Mouse (Mus musculus) olfactory bulb, adult 2 months (tissue): ENCODE results near the gene Pdcd11. TPM values are rescaled to one million over a fixed set of nuclear protein-coding genes. Genes with fewer than 3 reads are reported as not detected.

Experiments used
- H3K27ac ChIP-seq: fragments of 200-500 bp; 2 replicates; pipeline ENCODE4 v1.5.1; 2012; ENCODE audit warnings: low read depth, low read length; ENCODE audit not compliant: insufficient read depth
- H3K4me1 ChIP-seq: fragments of 200-500 bp; 2 replicates; pipeline ENCODE4 v1.6.1; 2012; ENCODE audit warnings: low read length; ENCODE audit not compliant: control insufficient read depth, insufficient read depth
- H3K4me3 ChIP-seq: fragments of 200-500 bp; 2 replicates; pipeline ENCODE4 v1.5.1; 2012; ENCODE audit warnings: mild to moderate bottlenecking, low read depth, low read length, moderate library complexity; ENCODE audit not compliant: insufficient read depth
- CTCF ChIP-seq: fragments of 200-500 bp; IDR thresholded peaks from 2 replicates; pipeline ENCODE4 v1.5.1; 2012; ENCODE audit warnings: low read depth, mild to moderate bottlenecking, low read length, moderate library complexity; ENCODE audit not compliant: insufficient read depth
- POLR2A ChIP-seq: fragments of 200-500 bp; IDR thresholded peaks from 2 replicates; pipeline ENCODE4 v1.6.1; 2012; ENCODE audit warnings: mild to moderate bottlenecking, low read depth, low read length, moderate library complexity; ENCODE audit not compliant: insufficient read depth
- WGBS: fragments of 180-500 bp; shearing (Covaris S2); methylation state at CpG from one replicate; pipeline ENCODE4 v1.1.7; 2018; 5-methylcytosine and 5-hydroxymethylcytosine counted together
- polyA plus RNA-seq: library from polyadenylated mRNA; stranded (reverse); fragments of >200 nt; gene quantifications from 2 replicates; pipeline ENCODE4 v1.2.4, GENCODE M21; 2012; ENCODE audit warnings: low replicate concordance; ENCODE audit not compliant: missing spikeins, insufficient read depth, insufficient read length

Pdcd11 gene
- not detected in 2 replicates for polyA plus RNA-seq

DNA sequence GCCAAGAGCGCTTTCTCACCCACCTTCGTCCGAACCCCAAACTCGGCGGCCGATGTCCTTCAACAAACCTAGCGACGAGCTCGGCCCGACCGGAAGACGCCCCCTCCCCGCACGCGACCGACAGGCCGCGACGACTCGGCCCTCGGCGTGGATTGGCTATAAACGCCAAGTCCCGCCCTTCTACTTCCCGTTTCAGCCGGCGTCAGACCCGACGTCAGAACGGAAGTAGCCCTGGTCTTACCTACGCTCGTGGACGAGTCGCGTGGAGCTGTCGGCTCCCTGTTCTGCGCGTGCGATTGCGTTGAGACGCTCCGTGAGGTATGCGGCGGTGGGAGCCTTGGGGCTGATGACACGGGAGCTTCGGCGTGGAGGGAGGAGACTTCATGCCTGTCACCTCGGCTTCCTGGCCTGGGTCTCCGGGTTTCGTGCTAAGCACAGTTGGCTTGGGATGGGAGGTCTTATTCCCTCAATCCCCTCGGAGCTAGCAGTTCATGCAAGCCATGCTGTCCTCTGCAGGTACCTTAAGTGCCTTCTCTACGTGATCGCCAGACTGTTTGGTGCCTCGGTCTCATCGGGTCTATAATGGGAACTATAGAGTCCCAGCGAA is at the start of gene Pdcd11, which contains the start of gene Usmg5:
Pdcd11 (plus strand) TSS at position 219 of the 607 bp plus-strand sequence.
Usmg5 (minus strand) TSS at position 98 of the 607 bp plus-strand sequence.
- H3K27ac ChIP-seq = peak within 1 kb of the TSS; percentile 92

DNA sequence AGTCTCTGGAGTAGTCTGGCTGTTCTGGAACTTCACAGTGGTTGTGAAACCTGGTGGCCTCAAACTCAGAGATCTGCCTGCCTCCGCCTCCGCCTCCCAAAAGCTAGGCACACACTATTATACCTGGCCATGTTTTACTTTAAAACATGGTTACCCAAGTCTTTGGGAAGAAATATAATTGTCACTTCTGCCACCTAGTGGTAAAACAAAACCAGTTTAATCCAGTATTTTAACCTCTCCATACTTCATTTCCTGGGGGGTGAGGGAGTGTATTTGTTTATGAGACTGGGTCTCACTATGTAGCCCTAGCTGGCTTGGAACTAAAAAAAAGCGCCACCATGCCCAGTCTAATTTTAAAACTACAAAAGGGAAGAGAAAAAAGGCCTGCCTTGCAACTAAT is 47.0 kb upstream of the Pdcd11 start:
- no peak for TF ChIP-seq CTCF
- no peak for TF ChIP-seq POLR2A
- Histone ChIP-seq H3K27ac (no peak overlapping the region), H3K4me1 (0 out of 2 replicates have a peak, but pooled peaks cover 2% of the 10 kb centered on the region), H3K4me3 (no peak overlapping the region)
- 78% methylated on average over 3 of the region's 3 CpGs for WGBS

More for the DNA sequence above, at the start of gene Pdcd11, which contains the start of gene Usmg5:
- peak within 1 kb of the TSS; percentile 70 for H3K4me3 ChIP-seq
- under 1% methylated on average over 56 of the region's 56 CpGs for WGBS
- TF ChIP-seq POLR2A = peak; percentile 69
- TF ChIP-seq CTCF = no peak
- H3K4me1 ChIP-seq = peaks cover 2% of the 10 kb centered on the region; the same call in 1 of the 2 replicates

DNA sequence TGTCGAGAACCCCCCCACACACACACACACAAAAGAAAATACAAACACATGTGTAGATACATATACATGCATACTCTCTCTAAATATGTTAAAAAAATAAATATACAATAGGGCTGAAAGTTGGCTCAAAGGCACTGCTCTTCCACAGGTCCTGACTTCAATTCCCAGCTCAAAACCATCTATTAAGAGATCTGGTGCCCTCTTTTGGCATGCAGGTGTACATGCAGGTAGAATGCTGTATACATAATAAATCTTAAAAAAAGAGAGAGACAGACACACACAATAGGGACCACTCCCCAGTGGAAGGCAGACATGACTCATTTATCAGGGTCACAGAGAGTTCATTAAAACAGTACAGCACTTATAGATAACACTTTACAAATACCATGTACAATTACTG is 44.2 kb upstream of the Pdcd11 start:
- TF ChIP-seq CTCF (no peak), POLR2A (no peak)
- no peak overlapping the region for H3K4me3 ChIP-seq
- WGBS = 80% methylated on average over 1 of the region's 1 CpGs
- peaks cover 6% of the 10 kb centered on the region for H3K4me1 ChIP-seq
- no peak overlapping the region for H3K27ac ChIP-seq

DNA sequence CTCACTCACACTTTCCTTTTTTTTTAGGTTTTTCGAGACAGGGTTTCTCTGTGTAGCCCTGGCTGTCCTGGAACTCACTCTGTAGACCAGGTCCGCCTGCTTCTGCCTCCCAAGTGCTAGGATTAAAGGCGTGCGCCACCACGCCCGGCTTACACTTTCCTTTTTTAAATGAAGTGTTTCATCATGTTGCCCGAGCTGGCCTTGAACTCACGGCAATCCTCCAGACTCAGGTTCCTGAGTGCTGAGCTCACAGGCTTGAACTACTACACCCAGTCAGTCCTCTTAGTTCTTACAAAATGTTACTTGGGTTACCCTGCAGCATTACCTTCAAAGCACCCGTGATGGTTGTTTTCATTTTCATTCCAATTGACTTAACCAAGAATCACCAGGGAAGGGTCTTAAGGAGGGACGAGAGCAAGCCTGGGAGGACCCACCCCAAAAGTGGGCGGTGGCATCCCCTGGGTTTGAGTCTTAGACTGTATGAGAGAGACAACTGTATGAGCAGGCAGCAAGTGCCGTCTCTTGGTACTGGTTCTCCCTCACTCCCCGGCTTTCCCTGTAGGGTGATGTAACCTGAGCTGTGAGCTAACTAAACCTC is 43.2 kb upstream of the Pdcd11 start:
- no peak overlapping the region for H3K4me3 ChIP-seq
- 91% methylated on average over 13 of the region's 13 CpGs for WGBS
- TF ChIP-seq CTCF (no peak), POLR2A (no peak)
- no peak overlapping the region for H3K27ac ChIP-seq
- peaks cover 6% of the 10 kb centered on the region for H3K4me1 ChIP-seq

DNA sequence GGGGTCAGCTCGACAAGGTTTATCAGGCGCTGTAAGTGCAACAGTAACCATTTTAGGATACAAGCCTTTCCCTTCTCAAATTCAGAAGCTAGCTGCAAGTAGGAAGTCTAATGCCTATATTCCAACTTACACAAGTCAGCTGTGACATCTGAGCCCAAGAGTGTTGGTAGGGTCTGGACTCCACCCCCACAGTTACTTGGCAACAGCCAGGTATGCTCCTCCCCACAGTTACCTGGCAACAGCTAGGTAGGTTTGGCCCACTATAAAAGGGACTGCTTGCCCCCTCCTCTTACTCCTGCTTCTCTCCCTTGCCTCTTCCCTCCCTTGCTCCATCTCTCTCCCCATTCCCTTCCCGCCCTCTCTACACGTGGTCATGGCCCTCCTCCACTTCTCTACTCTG is 41.5 kb upstream of the Pdcd11 start:
- WGBS = 61% methylated on average over 4 of the region's 4 CpGs
- no peak overlapping the region for H3K4me3 ChIP-seq
- peaks cover 6% of the 10 kb centered on the region for H3K4me1 ChIP-seq
- TF ChIP-seq CTCF (no peak), POLR2A (no peak)
- H3K27ac ChIP-seq = no peak overlapping the region

DNA sequence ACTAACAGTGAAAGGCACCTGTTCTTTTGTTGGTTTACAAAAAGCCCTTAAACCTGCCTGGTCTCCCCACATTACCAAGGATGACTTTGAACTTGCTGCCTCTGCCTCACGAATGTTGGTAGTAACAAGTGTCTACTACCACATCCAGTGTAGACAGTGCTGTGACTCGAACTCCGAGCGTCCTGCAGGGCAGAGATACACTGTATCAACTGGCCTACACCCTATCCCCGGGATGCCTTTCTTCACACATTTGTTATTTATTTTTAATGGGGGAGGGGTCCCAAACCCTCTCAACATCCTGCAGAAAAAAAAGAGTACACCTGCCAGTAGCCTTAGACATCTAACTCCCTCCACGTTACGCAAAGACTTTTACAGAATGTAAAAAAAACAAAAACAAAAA is 40.7 kb upstream of the Pdcd11 start:
- Histone ChIP-seq H3K27ac (no peak overlapping the region), H3K4me1 (peaks cover 6% of the 10 kb centered on the region)

DNA sequence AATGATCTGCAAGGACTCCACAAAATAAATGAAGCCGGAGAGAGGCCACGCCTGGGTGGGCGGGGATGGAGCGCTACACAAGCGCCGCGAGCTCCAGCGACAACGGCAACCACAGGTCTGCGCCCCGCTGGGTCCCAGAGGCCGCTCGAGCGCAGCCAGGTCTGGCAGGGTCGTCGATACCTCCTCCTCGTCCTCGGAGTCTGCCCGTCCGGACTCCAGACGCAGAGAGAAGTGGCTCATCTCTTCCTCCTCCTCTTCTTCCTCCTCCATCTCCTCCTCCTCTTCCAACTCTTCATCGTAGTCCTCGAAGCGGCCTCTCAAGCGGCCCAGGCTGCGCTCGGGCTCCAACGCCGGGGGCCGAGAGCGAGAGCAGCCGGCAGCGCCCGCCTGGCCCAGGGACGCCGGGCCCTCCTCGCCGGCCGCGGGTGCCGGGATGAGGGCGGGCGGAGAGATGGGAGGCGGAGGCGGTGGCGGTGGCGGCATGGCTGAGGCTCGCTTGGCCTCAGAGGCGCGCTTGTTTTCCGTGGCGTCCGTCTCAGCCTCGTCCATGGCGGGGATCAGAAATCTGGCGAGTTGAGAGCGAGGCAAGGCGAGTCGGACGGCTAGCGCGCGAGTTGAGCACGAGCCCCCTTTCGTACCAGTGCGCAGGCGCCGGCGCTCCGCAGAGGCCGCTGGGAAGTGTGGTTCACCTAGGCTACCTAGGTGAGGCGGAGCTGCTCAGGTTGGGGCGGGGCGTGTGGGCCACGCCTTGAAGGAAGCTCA is 40.1 kb upstream of the Pdcd11 start, which contains the start of gene Pcgf6:
Pcgf6 (minus strand) TSS at position 636 of the 762 bp plus-strand sequence.
- Histone ChIP-seq H3K27ac (peak within 1 kb of the TSS; percentile 81), H3K4me1 (peaks cover 6% of the 10 kb centered on the region), H3K4me3 (peak within 1 kb of the TSS; percentile 99)
- under 1% methylated on average over 74 of the region's 75 CpGs for WGBS
- peak; percentile 28; the same call in 1 of the 2 replicates for TF ChIP-seq CTCF
- TF ChIP-seq POLR2A = 0 out of 2 replicates have a peak, but pooled peaks have one; percentile 27

More for the DNA sequence above, 40.7 kb upstream of the Pdcd11 start:
- no peak for TF ChIP-seq CTCF
- TF ChIP-seq POLR2A = no peak
- WGBS = 4% methylated on average over 7 of the region's 7 CpGs
- peak overlapping the region; percentile 99 for H3K4me3 ChIP-seq

DNA sequence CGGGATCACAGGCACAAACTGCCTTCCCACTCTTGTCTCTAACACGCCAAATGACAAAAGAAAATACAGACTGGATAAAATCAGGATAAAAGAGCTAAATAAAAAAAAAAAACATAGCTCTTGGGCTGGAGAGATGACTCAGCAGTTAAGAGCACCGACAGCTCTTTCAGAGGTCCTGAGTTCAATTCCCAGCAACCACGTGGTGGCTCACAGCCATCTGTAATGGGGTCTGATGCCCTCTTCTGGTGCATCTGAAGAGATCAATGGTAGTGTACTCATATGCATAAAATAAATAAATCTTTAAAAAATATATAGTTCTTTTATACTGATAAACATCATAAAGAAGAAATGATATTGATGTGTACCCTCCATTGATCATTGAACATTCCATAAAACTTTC is 37.6 kb upstream of the Pdcd11 start:
- TF ChIP-seq CTCF (no peak), POLR2A (no peak)
- no peak overlapping the region for H3K27ac ChIP-seq
- no peak overlapping the region for H3K4me3 ChIP-seq
- 79% methylated on average over 4 of the region's 4 CpGs for WGBS
- H3K4me1 ChIP-seq = peaks cover 6% of the 10 kb centered on the region

DNA sequence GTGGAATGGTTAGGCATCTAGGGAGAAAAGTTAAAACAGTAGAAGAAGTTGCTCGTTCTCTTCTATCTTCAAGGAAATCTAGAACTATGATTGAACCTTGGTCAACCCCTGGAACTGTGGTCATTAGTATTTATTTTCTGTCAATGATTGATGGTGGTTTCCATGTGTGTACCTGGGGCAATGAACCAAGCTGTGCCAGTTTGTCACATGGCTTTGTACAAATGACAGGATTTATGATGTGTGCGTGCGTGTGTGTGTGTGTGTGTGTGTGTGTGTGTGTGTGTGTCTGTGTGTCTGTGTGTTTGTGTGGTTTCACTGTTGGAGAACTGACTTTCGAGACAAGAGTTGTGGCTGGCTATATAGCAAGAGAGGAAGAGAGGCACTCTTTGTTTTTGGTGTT is 37.1 kb upstream of the Pdcd11 start:
- WGBS = 88% methylated on average over 4 of the region's 4 CpGs

More for the DNA sequence above, 37.1 kb upstream of the Pdcd11 start:
- Histone ChIP-seq H3K27ac (no peak overlapping the region), H3K4me1 (peaks cover 6% of the 10 kb centered on the region), H3K4me3 (no peak overlapping the region)
- TF ChIP-seq CTCF (no peak), POLR2A (no peak)
